Mouse (Mus musculus): ENCODE data around the gene Gas7. TPM values are rescaled to one million over a fixed set of nuclear protein-coding genes. Genes with fewer than 3 reads are reported as not detected.

Gas7 gene
- polyA plus RNA-seq, 1 experiment from 2014 or later: 4.2 TPM

- peaks cover 69% of the 10 kb centered on the region for H3K27me3 ChIP-seq (ENCODE audit: insufficient read depth, poor library complexity, severe bottlenecking)
- DNase-seq (ENCODE audit: low spot score): no peak
- H3K4me3 ChIP-seq: peak overlapping the region; percentile 79
- peak overlapping the region; percentile 82; the same call in 1 of the 2 replicates for H3K27ac ChIP-seq
- H3K9me3 ChIP-seq: no peaks in the 10 kb centered on the region
- H3K36me3 ChIP-seq: no peaks in the 10 kb centered on the region
- WGBS: 18% methylated on average over 7 of the region's 7 CpGs
- peaks cover 17% of the 10 kb centered on the region for H3K4me1 ChIP-seq (replicated peaks)
Observed at GRCm38 (mm10) chr11:67456029-67456428, 792 bp downstream of the Gas7 start.

- no peaks in the 10 kb centered on the region for H3K9me3 ChIP-seq
- no peak for DNase-seq (ENCODE audit: low spot score)
- H3K27me3 ChIP-seq (ENCODE audit: insufficient read depth, poor library complexity, severe bottlenecking): peaks cover 57% of the 10 kb centered on the region
- H3K4me3 ChIP-seq: no peak overlapping the region
- no peaks in the 10 kb centered on the region for H3K36me3 ChIP-seq
- H3K27ac ChIP-seq: no peak overlapping the region
- WGBS: 32% methylated on average over 2 of the region's 2 CpGs
- peaks cover 27% of the 10 kb centered on the region for H3K4me1 ChIP-seq (replicated peaks)
Observed at GRCm38 (mm10) chr11:67458171-67458570, 2.9 kb downstream of the Gas7 start.

- Histone ChIP-seq H3K4me1 (replicated peaks) (no peaks in the 10 kb centered on the region), H3K27me3 (ENCODE audit: insufficient read depth, poor library complexity, severe bottlenecking) (no peaks in the 10 kb centered on the region), H3K9me3 (no peaks in the 10 kb centered on the region), H3K36me3 (no peaks in the 10 kb centered on the region), H3K4me3 (no peak overlapping the region), H3K27ac (no peak overlapping the region)
- WGBS: 69% methylated on average over 4 of the region's 4 CpGs
- no peak for DNase-seq (ENCODE audit: low spot score)
Observed at GRCm38 (mm10) chr11:67467132-67467531, 11.9 kb downstream of the Gas7 start.

- Histone ChIP-seq H3K27ac (no peak overlapping the region), H3K4me1 (replicated peaks) (no peaks in the 10 kb centered on the region), H3K36me3 (no peaks in the 10 kb centered on the region), H3K4me3 (no peak overlapping the region), H3K27me3 (ENCODE audit: insufficient read depth, poor library complexity, severe bottlenecking) (no peaks in the 10 kb centered on the region), H3K9me3 (no peaks in the 10 kb centered on the region)
- DNase-seq (ENCODE audit: low spot score): no peak
- 77% methylated on average over 7 of the region's 7 CpGs for WGBS
Observed at GRCm38 (mm10) chr11:67468846-67469245, 13.6 kb downstream of the Gas7 start.

- DNase-seq (ENCODE audit: low spot score): no peak
- H3K27ac ChIP-seq: no peak overlapping the region
- WGBS: 53% methylated on average over 5 of the region's 5 CpGs
- H3K27me3 ChIP-seq (ENCODE audit: insufficient read depth, poor library complexity, severe bottlenecking): no peaks in the 10 kb centered on the region
- H3K4me1 ChIP-seq (replicated peaks): peaks cover 7% of the 10 kb centered on the region
- H3K36me3 ChIP-seq: no peaks in the 10 kb centered on the region
- no peak overlapping the region for H3K4me3 ChIP-seq
- H3K9me3 ChIP-seq: no peaks in the 10 kb centered on the region
Observed at GRCm38 (mm10) chr11:67474590-67474989, 19.4 kb downstream of the Gas7 start.

- DNase-seq (ENCODE audit: low spot score): no peak
- 63% methylated on average over 4 of the region's 4 CpGs for WGBS
- H3K4me1 ChIP-seq (replicated peaks): peaks cover 3% of the 10 kb centered on the region
- H3K27ac ChIP-seq: no peak overlapping the region
- H3K9me3 ChIP-seq: no peaks in the 10 kb centered on the region
- H3K36me3 ChIP-seq: no peaks in the 10 kb centered on the region
- H3K27me3 ChIP-seq (ENCODE audit: insufficient read depth, poor library complexity, severe bottlenecking): no peaks in the 10 kb centered on the region
- no peak overlapping the region for H3K4me3 ChIP-seq
Observed at GRCm38 (mm10) chr11:67479534-67479933, 24.3 kb downstream of the Gas7 start.

- Histone ChIP-seq H3K9me3 (no peaks in the 10 kb centered on the region), H3K4me3 (no peak overlapping the region), H3K27me3 (ENCODE audit: insufficient read depth, poor library complexity, severe bottlenecking) (no peaks in the 10 kb centered on the region), H3K4me1 (replicated peaks) (no peaks in the 10 kb centered on the region), H3K36me3 (no peaks in the 10 kb centered on the region), H3K27ac (no peak overlapping the region)
- no peak for DNase-seq (ENCODE audit: low spot score)
- 89% methylated on average over 5 of the region's 5 CpGs for WGBS
Observed at GRCm38 (mm10) chr11:67480204-67480956, 25.1 kb downstream of the Gas7 start.

GRCm38 (mm10) chr11:67481691-67482090, 26.5 kb downstream of the Gas7 start:
- no peaks in the 10 kb centered on the region for H3K9me3 ChIP-seq
- no peak overlapping the region for H3K27ac ChIP-seq
- DNase-seq (ENCODE audit: low spot score): no peak
- no peaks in the 10 kb centered on the region for H3K27me3 ChIP-seq (ENCODE audit: insufficient read depth, poor library complexity, severe bottlenecking)
- H3K4me1 ChIP-seq (replicated peaks): no peaks in the 10 kb centered on the region
- no peaks in the 10 kb centered on the region for H3K36me3 ChIP-seq
- no peak overlapping the region for H3K4me3 ChIP-seq
- 84% methylated on average over 5 of the region's 5 CpGs for WGBS

- Histone ChIP-seq H3K27me3 (ENCODE audit: insufficient read depth, poor library complexity, severe bottlenecking) (no peaks in the 10 kb centered on the region), H3K9me3 (no peaks in the 10 kb centered on the region), H3K27ac (no peak overlapping the region), H3K4me1 (replicated peaks) (no peaks in the 10 kb centered on the region), H3K36me3 (no peaks in the 10 kb centered on the region), H3K4me3 (no peak overlapping the region)
- DNase-seq (ENCODE audit: low spot score): peak; percentile 12
- 73% methylated on average over 9 of the region's 9 CpGs for WGBS
Observed at GRCm38 (mm10) chr11:67482217-67482760, 27.1 kb downstream of the Gas7 start.

- H3K9me3 ChIP-seq: no peaks in the 10 kb centered on the region
- H3K27ac ChIP-seq: no peak overlapping the region
- 82% methylated on average over 12 of the region's 12 CpGs for WGBS
- no peaks in the 10 kb centered on the region for H3K36me3 ChIP-seq
- no peaks in the 10 kb centered on the region for H3K27me3 ChIP-seq (ENCODE audit: insufficient read depth, poor library complexity, severe bottlenecking)
- no peak for DNase-seq (ENCODE audit: low spot score)
- H3K4me3 ChIP-seq: no peak overlapping the region
- H3K4me1 ChIP-seq (replicated peaks): no peaks in the 10 kb centered on the region
Observed at GRCm38 (mm10) chr11:67488156-67488555, 32.9 kb downstream of the Gas7 start.

GRCm38 (mm10) chr11:67489647-67490175, 34.5 kb downstream of the Gas7 start:
- H3K36me3 ChIP-seq: no peaks in the 10 kb centered on the region
- H3K27me3 ChIP-seq (ENCODE audit: insufficient read depth, poor library complexity, severe bottlenecking): no peaks in the 10 kb centered on the region
- H3K4me1 ChIP-seq (replicated peaks): no peaks in the 10 kb centered on the region
- H3K9me3 ChIP-seq: no peaks in the 10 kb centered on the region
- no peak overlapping the region for H3K4me3 ChIP-seq
- no peak overlapping the region for H3K27ac ChIP-seq
- DNase-seq (ENCODE audit: low spot score): no peak
- 76% methylated on average over 10 of the region's 10 CpGs for whole genome bisulfite sequencing

- H3K4me1 ChIP-seq (replicated peaks): no peaks in the 10 kb centered on the region
- no peak for DNase-seq (ENCODE audit: low spot score)
- no peaks in the 10 kb centered on the region for H3K36me3 ChIP-seq
- H3K9me3 ChIP-seq: no peaks in the 10 kb centered on the region
- no peak overlapping the region for H3K27ac ChIP-seq
- 67% methylated on average over 1 of the region's 1 CpGs for WGBS
- H3K4me3 ChIP-seq: no peak overlapping the region
- no peaks in the 10 kb centered on the region for H3K27me3 ChIP-seq (ENCODE audit: insufficient read depth, poor library complexity, severe bottlenecking)
Observed at GRCm38 (mm10) chr11:67496796-67497195, 41.6 kb downstream of the Gas7 start.

GRCm38 (mm10) chr11:67500115-67500514, 44.9 kb downstream of the Gas7 start:
- no peak overlapping the region for H3K4me3 ChIP-seq
- no peak for DNase-seq (ENCODE audit: low spot score)
- no peaks in the 10 kb centered on the region for H3K9me3 ChIP-seq
- H3K4me1 ChIP-seq (replicated peaks): no peaks in the 10 kb centered on the region
- H3K36me3 ChIP-seq: no peaks in the 10 kb centered on the region
- no peak overlapping the region for H3K27ac ChIP-seq
- WGBS: 97% methylated on average over 2 of the region's 2 CpGs
- no peaks in the 10 kb centered on the region for H3K27me3 ChIP-seq (ENCODE audit: insufficient read depth, poor library complexity, severe bottlenecking)

Measured in hindbrain, embryonic 10.5 days (tissue).